Mouse (Mus musculus) brain, adult 2 months (tissue): ENCODE results near the gene Thumpd3.

Source experiments
- DNase-seq: peaks from one replicate; pipeline ENCODE4 v3.0.0; 2011; ENCODE audit warnings: low read depth, low spot score

Gene Thumpd3

DNA sequence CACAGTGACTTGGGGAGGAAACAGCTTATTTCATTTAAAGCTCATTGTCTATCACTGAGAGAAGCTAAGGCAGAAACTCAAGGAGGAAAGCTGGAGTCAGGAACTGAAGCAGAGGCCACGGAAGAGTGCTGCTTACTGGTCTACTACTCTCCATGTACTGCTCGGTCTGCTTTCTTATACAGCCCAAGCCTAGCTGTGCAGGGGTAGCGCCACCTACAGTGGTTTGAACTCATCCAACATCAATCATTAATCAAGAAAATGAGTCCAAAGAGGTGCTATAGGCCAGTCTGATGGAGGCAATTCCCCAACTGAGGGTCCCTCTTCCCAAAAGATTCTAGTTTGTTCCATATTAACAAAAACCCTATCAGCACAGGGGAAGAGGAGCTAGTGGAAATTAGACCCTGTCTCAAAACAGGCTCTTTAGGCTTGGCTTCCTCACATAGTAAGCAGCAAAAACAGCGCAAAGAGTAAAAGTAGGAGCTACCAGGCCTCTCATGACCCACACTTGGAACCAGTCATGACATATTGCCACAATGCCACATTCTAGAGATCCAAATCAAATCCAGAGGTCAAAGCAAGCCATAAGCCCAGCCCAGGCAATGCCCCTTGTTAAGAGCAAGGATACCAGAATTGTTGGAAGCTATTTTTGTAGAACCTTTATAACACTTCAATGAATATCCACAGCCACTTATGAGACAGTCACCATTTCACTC is 9.4 kb upstream of the Thumpd3 start:
- no peak for DNase-seq

DNA sequence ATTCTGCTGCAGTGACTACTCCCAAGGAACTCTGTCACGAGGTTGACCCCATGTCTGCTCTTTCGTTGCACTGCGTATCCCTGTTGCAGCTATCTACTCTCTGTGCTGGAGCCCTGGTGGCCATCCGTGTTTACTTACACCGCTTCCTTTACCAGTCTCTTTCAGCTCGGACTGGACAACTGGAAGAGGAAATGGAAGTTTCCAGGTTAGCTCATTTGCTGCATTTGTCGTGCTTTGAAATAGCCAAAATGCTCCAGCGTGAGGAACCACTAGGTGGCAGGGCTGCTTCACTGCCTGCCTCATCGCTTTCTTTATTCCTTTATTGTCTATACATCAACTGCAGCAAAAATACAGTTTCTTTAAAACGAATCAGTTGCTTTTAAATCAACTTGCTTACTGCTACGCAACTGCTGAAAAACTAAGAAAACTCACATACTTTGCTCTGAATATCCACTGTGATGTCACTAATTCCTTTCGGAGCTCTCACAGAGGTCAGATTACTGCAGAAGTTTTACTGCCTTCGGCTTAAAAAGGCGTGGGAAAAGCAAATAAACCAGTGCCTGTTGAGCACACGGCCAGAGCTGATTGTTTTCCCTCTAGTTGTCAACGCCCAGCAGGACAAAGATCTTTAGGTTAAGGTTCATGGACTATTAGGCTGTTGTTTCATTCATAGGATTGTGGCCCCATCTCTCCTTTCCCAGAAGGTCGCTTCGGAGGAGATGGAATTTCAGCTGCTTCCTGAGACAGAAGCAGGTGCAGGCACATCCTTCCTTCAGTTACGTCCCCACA is 7.9 kb upstream of the Thumpd3 start:
- peak; percentile 86 for DNase-seq

DNA sequence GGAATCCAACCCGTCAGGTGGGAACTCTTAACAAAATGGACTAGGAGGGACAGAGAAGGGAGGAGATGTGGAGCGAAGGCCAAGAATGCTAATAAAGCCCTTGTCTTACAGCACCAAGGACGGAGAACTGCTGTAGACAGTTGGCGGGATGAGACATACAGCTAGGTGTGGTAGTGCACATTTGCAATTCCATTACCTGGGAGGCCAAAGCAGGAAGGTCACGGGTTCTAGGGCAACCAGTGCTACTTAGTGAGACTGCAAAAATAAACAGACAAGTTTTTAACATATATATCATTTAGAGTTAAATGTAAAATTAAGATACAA is 7.3 kb upstream of the Thumpd3 start:
- no peak for DNase-seq

DNA sequence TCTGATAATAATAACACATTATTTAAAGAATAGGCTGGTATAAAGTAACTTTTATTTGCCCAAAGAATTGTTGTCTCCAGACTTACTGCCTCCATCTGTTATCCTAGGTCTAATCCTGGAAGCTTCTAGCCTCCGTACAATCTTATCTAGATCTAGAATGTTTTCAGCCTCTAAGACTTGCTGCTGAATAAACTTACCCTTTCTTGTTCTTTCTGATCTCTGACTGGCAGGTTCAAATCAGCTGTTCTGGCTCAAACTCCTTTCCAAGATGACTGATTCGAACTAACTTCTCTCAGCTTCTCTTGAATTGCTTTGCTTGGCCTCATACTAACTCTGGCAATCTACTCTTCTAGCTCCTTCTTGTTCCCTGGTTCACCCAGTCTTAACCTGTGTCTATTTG is 5.7 kb upstream of the Thumpd3 start:
- no peak for DNase-seq

DNA sequence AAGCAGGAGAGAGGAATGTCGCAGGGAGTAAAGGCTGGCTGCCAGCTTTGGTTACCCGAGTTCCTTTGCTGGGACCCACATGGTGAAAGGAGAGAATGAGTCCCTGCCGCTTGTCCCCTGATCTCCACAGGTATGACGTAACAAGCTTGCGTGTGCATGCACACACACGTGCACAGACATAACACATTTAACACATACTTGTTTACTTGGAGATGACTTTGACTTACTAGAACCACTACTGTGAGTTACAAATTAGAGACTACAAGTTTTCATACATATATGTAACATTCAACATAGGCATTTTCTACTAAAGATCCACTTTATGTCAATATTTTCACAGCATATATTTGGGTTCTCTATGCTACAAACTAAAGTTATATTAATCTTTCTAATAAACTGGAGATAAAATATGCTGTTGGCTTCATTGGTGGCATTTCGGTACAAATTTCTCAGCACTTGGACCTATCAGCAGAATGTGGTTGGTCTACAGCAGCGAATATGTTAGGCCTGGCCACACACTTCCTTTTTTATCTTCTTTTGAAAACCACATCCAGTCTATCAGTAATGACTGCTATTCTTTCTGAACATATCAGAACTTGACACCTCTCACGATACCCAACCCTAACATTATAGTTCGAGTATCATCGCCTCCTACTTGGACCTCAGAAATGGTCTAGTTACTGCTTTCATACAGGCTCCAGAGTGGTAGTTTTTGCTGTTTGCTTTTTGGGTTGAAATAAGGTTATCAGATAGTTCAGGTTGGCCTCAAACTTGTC is 4.6 kb upstream of the Thumpd3 start:
- no peak for DNase-seq

DNA sequence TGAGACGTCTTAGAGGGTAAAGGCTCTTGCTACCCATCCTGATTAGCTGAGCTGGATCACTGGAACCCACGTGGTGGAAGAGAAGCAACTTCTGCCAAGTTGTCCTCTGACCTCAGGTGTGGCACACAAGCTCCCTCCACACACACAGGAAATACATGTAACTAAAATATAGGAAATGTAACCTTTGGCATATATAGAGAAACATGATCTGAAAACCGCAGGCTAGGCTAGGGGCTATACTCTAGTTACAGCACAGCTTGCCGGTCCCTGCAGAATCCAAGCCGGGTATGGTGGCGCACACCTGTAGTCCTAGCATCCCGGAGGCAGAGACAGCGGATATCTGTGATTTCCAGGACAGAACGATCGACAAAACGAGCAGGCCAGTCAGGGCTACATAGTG is 450 bp upstream of the Thumpd3 start:
- no peak for DNase-seq

DNA sequence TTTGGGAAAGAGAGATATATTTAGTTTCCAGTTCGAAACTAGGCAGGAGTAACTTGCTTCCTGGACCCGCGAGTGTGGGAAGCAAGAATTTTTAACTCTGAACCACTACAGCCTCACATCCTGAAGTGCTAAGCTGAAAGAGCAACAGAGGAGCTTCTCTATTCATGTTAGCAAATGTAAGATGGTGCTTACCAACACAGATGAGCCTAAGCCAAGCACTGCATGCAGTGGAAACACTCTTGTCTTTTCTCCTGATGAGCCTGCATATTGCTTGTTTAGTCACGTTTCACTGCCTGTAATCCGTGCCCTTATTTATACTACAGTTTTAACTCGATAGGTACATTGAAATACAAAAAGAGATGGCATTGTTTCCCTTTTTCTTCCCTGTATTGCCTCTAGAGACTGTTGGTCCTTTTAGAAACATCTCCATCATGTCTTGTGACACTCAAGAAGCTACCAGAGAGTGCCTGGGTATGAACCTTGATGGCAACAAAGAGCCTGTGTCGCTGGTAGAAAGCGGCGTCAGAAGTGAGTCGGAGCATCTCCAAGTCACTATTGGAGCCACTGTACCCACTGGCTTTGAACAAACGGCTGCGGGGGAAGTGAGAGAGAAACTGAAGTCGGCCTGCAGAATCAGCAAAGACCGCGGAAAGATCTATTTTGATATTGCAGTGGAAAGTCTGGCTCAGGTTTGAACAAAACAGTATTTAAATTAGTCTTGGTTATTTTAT is 1.2 kb downstream of the Thumpd3 start:
- no peak for DNase-seq

DNA sequence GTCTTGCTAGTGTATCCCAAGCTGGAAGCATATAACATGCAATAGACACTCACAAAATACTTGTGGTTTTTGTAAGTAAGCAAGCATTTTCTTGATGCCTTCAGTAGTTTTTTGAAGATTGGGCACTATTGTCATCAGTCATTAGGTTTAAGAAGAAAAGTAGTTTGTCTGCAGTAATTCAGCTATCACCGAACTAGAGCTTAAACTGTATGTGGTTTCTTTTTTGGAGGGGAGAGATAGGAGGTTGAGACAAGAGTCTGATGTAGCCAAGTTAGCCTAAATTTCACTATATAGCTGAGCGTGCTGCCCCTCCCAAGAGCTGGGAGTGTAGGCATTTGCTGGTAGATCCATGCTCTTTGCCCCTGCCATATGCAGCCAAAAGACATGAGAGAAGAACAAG is 2.3 kb downstream of the Thumpd3 start:
- no peak for DNase-seq

DNA sequence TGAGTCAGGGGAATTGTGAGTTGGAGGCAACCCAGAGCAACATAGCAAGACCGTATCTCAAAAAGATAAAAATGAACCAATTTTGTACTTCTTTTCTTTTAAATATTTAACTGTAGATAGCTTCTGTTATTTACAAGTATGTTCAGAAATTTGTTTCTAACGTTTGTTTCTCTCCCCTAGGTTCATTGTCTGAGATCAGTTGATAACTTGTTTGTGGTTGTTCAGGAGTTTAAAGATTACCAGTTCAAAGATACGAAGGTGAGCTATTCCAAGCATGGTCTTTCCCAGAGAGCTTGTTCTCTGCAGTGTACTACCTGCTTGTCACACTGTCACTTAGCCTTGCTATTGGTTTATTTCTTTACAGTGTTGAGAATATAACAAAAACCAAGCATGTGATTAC is 3.1 kb downstream of the Thumpd3 start:
- DNase-seq = no peak

DNA sequence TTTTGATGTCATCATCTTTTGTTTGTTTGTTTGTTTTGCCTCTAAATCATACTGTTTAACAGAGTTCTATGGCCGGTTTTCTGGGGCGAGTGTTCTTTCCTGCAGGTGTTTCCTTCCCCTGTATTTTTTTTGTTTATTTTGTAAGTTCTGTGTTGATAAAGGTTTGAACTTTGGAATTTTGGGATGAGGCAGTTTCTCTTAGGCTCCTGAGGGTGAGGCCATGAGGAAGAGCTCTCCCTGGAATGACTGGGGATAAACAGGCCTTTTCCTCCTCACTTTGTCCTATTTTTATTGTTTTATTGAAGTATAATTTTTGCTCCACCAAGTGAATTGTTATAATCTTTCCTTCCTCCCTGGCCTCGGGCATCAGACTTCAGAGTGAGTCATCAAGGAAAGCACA is 6.9 kb downstream of the Thumpd3 start:
- no peak for DNase-seq

DNA sequence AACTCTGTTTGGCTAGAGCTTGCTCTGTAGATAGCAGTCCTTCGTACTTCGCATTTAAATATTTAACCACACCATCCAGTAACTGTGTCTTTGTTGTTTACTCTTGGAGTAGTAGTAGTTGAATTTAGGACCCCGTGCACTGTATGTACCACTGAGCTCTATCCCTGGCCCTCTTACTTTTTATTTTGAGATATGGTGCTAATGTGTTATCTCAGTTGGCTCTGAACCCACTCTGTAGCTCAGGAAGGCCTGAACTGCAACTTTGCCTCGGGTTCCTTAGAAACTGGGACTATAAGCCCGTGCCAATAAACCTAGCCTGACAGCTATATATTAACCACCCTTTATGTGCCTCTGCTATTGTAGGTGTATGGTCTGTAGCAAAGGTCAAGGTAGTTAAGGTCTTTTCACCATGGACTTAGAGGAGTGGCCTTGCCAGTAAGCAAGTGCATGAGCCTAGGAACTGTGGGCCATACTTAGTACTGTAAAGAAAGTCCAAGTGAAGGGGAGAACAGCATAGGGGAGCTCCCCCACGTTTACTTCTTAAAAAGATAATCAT is 8.6 kb downstream of the Thumpd3 start:
- no peak for DNase-seq

DNA sequence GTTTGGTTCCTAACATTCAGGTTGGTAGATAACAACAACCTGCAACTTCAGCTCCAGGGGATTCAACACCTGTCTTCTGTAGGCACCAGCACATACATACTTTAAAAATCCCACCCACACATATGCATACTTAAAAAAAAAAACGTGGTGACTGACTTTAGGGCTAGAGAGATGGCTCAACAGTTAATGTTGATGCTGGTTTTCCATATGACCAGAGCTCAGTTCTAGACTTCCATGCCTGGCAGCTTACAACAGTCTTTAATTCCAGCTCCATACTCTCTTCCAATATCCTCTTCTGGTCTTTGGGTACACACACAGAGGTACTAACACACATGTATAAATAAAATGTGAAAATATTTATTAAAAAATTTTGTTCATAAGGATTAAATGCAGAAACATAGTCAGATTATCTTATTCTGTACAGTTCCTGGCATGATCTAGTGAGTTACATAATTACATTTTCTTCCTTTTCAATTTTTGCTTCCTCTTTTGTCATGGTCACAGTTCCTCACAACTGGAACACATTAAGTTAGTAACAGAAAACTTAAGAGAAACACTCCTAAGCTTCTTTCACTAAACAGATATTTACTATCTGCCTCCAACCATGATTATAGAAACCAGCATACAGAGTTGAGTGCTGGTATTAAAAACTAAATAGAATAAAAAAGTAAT is 15.0 kb downstream of the Thumpd3 start:
- DNase-seq = no peak

DNA sequence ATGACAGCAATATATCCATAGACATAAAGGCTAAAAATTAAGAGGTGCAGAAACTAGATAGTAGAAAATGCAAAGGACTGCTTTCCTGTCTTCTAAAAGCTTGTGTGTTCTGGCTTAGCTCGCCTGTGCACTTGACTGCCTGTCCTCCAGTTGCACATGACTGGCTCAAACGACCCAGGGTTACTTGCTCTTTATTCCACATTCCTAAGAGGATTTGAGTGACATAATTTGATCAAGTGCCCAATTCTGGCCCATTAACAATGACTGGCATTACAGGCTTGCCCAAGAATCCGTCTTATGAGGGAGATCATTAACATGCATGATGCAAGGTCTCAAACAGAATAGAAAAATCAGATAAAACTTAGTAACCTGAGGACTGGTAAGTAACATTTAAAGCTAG is 16.2 kb downstream of the Thumpd3 start:
- no peak for DNase-seq

DNA sequence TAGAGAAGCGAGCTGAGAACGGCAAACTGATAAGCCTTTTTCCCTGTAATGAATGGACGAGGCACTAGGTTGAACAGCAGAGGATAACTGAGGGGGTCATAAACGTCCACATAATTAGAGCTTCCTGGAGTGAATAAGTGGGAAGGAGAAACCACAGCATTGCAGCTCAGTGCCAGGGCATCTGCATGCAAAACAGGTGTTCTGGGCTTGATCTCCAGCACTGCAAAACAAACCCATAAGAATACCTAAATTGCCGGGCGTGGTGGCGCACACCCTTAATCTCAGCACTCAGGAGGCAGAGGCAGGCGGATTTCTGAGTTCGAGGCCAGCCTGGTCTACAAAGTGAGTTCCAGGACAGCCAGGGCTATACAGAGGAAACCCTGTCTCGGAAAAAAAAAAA is 17.3 kb downstream of the Thumpd3 start:
- DNase-seq = no peak

DNA sequence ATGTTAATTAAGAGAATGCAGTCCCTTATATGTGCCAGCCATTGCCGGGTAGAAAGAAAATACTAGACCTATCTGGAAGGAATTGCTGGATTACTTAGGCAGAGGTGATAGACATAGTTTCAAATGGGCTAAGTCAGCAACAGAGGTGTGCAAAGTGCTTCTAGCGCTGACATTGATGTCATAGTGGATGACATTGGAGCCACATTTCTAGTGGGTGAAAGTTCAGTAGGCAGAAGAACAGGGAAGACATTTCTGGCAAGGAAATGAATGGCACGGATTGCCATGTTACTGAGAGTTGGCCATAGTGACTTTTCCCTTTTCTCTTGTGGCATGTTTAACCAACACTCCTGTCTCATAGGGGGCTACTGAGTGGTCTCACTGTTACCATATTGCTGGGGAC is 19.2 kb downstream of the Thumpd3 start:
- no peak for DNase-seq

DNA sequence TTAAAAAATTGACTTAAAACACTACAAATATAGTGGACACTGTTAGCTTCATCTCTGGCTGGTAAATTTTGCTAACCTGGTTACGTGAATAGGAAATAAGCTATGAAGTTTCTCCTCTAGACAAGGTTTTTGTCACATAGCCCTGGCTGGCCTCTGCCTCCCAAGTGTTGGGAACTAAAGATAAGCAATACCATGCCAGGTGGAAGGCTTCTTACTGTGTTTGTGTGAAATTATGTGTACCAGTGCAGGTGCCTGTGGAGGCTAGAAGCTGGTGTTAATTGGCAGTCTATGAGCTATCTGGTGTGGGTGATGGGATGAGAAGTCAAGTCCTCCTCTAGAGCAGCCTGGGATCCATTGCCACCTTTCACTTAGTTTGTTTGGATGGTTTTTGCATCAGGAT is 23.1 kb downstream of the Thumpd3 start:
- DNase-seq = no peak

DNA sequence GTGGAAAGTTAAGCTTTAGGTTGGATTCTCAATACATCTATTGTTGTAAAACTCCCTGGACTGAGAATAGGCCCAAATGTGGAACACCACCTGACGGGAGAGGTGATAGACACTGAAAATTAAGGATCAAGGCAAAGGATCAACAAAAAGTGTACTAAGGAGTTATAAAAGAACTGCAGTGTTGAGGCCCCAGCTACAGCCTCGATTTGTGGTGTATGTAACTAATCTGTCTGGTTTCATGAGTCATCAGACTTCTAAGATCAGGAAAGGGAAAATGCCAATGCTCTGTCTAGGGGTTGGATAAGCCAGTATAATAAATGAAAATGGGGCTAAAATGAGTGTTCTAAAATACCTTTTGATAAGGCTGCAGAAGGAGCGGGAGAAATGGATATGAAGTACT is 29.2 kb downstream of the Thumpd3 start:
- peak; percentile 18 for DNase-seq

DNA sequence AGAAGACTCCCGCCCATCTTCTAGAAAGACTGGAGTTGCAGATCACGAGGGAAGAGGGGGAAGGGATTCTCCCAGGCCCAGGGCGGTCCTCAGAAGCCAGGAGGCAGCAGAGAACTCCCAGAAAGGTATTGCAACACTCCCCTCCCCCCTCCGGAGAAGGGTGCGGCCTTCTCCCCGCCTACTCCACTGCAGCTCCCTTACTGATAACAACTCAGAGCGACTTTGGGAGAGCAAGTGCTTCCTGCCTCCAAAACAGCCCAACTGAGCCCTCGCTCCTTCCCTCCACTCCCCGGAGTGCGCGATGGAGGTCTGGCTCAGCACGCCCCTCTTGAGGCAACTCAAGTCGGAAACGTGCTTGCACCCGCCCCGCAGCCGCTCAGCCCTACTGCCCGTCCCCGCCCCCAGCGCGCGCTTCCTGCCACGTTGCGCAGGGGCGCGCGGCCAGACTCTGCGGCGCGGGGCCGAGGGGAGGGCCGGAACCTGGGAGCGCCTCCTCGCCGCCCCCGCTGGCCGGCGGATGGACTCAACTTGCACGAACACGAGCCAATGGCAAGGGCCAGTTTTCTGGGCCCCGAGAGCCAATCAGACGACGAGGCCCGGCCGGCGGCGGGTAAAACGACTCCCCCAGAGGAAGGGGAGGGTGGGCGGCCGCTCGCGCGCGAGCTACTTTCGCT is 30.1 kb downstream of the Thumpd3 start:
- peak; percentile 86 for DNase-seq

DNA sequence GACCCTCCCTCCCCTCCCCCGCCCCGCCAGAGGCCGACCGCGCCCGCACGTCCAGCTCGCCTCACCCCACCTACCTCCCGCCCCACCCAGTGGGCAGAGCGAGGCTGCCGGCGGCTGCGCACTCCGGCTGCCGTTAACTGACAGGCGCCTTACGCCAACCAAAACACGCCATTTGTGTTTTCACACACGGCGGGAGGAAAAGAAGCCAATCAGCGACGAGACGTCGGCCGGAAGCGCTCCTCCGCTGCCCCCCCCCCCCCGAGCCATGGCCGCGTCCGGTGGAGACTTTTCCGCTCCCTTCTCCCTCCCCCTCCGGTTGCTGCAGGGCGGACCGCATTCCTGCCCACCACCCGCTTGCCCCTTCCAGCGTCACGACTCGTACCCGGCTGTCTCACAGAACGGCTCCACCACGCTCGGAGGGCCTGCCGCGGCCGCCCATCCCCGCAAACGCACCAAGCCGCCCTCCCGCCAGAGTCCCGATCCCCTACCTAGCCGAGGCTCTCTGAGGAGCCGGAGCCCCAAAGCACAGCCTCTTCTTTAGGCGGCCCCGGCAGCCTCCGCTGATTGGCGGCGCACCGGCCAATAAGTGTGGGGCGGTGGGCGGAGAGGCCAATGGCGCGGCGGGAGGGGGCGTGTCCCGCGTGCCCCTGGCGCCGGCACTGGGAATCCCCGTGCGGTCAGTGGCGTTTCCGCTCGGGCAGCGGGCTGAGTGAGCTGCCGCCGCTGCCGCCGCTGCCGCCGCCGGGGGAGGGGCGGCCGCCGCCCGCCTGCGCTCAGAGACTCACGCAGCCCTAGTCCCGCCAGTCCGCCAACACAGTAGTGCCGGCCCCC is 30.9 kb downstream of the Thumpd3 start, which contains the start of gene Setd5:
TSS of gene Setd5 (plus strand) at position 680 of the 831 bp plus-strand sequence.
- DNase-seq = peak; percentile 99
